Comparison of ENCODE assay signal across 11 mouse cellular contexts in genomic region chr10:122665652-122666051, GRCm38 (mm10).
"Had no signal": no experiment of that assay in that cellular context is flagged by ENCODE, and none has a peak within 500 bp of the region (broad histone marks: within the 10 kb centered on the region; RNA-seq: fewer than 3 reads in every experiment).

No protein-coding gene starts in this region.

- DNase-seq: liver, postnatal 0 days; lung, adult 2 months; lung, postnatal 14 days; lung, postnatal 36 days; right cerebral cortex, postnatal 25 days; thymus, adult 2 months; thymus, postnatal 25 days; thymus, postnatal 4 days had no signal

- ATAC-seq: liver, postnatal 0 days; lung, postnatal 0 days; midbrain, embryonic 13.5 days; midbrain, embryonic 15.5 days had no signal
